20 mouse cellular contexts compared by ENCODE assay signal in genomic region chr13:48919756-48920415, GRCm38 (mm10). TPM values are rescaled to one million over a fixed set of nuclear protein-coding genes. Genes with fewer than 3 reads are reported as not detected.
DNase-seq lines count a peak whose midpoint lies in the region; ATAC-seq and TF ChIP-seq lines count a peak whose summit lies in the region.
"Had no signal": no experiment of that assay in that cellular context is flagged by ENCODE, and none has a peak within 500 bp of the region (broad histone marks: within the 10 kb centered on the region; RNA-seq: fewer than 3 reads in every experiment).

No protein-coding gene starts in this region.

- no peaks in the 10 kb centered on the region for H3K9me3 ChIP-seq in heart, embryonic 10.5 days
- H3K9me3 ChIP-seq in kidney, embryonic 14.5 days (ENCODE audit: control insufficient read depth, low read length): no peaks in the 10 kb centered on the region
- H3K9me3 ChIP-seq: embryonic facial prominence, embryonic 13.5 days; forebrain, embryonic 12.5 days; hindbrain, embryonic 12.5 days had no signal

- DNase-seq in heart, embryonic 10.5 days (ENCODE audit: low spot score): peak; percentile 61
- no peak for DNase-seq in heart, adult 9 months (ENCODE audit: low spot score in 2 of 2)
- peak; percentile 35 for DNase-seq in layer of hippocampus, adult 9-10 months (ENCODE audit: low spot score)
- no peak for DNase-seq in layer of hippocampus, postnatal 14 days (ENCODE audit: low spot score in 2 of 2)
- no peak for DNase-seq in thymus, adult 2 months
- DNase-seq in thymus, postnatal 36 days: no peak
- DNase-seq in kidney, postnatal 25 days: no peak
- DNase-seq: adrenal gland, postnatal 10 days; cerebellum, adult 18-20 months; cerebellum, adult 9-11 months; cerebellum, postnatal 36 days; gastrocnemius, adult 2 months; gastrocnemius, postnatal 25 days; heart, postnatal 10 days; heart, postnatal 4 days had no signal

- H3K4me2 ChIP-seq in kidney, embryonic 14.5 days (replicated peaks; ENCODE audit: low read depth, low read length): no peak overlapping the region
- H3K4me2 ChIP-seq: embryonic facial prominence, embryonic 13.5 days; forebrain, embryonic 12.5 days; hindbrain, embryonic 12.5 days had no signal

- TF ChIP-seq POLR2A in thymus, adult 2 months (IDR thresholded peaks at IDR 0.05; ENCODE audit: control insufficient read depth, extremely low read depth, insufficient read depth, low read length, poor library complexity): no peak

- H3K4me3 ChIP-seq in heart, embryonic 10.5 days: no peak overlapping the region
- no peak overlapping the region for H3K4me3 ChIP-seq in thymus, adult 2 months (ENCODE audit: control insufficient read depth, insufficient read depth, low read length)
- H3K4me3 ChIP-seq in kidney, embryonic 14.5 days (ENCODE audit: low read length): no peak overlapping the region
- H3K4me3 ChIP-seq: embryonic facial prominence, embryonic 13.5 days; forebrain, embryonic 12.5 days; gastrocnemius, adult 2 months; hindbrain, embryonic 12.5 days had no signal

- TF ChIP-seq CTCF in thymus, adult 2 months (IDR thresholded peaks at IDR 0.05; ENCODE audit: borderline replicate concordance, control insufficient read depth, extremely low read depth, insufficient read depth, low read length, poor library complexity): no peak

- peaks cover 66% of the 10 kb centered on the region for H3K36me3 ChIP-seq in heart, embryonic 10.5 days
- H3K36me3 ChIP-seq in thymus, adult 2 months (ENCODE audit: control insufficient read depth, insufficient read depth, low read length): peaks cover 56% of the 10 kb centered on the region
- H3K36me3 ChIP-seq in kidney, embryonic 14.5 days (ENCODE audit: control insufficient read depth, insufficient read depth, low read length): peaks cover 62% of the 10 kb centered on the region

- no peaks in the 10 kb centered on the region for H3K27me3 ChIP-seq in heart, embryonic 10.5 days (ENCODE audit: insufficient read depth, poor library complexity, severe bottlenecking)
- no peaks in the 10 kb centered on the region for H3K27me3 ChIP-seq in thymus, adult 2 months (ENCODE audit: control insufficient read depth, insufficient read depth, low read length)
- H3K27me3 ChIP-seq in kidney, embryonic 14.5 days (ENCODE audit: control insufficient read depth, insufficient read depth, low read length): no peaks in the 10 kb centered on the region
- H3K27me3 ChIP-seq: embryonic facial prominence, embryonic 13.5 days; forebrain, embryonic 12.5 days; hindbrain, embryonic 12.5 days had no signal

- no peaks in the 10 kb centered on the region for H3K4me1 ChIP-seq in heart, embryonic 10.5 days
- no peaks in the 10 kb centered on the region for H3K4me1 ChIP-seq in thymus, adult 2 months (replicated peaks; ENCODE audit: control insufficient read depth, insufficient read depth, low read length)
- no peaks in the 10 kb centered on the region for H3K4me1 ChIP-seq in kidney, embryonic 14.5 days (ENCODE audit: control insufficient read depth, insufficient read depth, low read length)
- H3K4me1 ChIP-seq: embryonic facial prominence, embryonic 13.5 days; forebrain, embryonic 12.5 days; hindbrain, embryonic 12.5 days had no signal

- no peak for ATAC-seq in kidney, embryonic 14.5 days (ENCODE audit: low FRiP score, low TSS enrichment)
- ATAC-seq: forebrain, embryonic 16.5 days had no signal

- no peak overlapping the region for H3K9ac ChIP-seq in kidney, embryonic 14.5 days (ENCODE audit: low read depth, low read length)
- H3K9ac ChIP-seq: embryonic facial prominence, embryonic 13.5 days; forebrain, embryonic 12.5 days; hindbrain, embryonic 12.5 days had no signal

- WGBS in heart, embryonic 10.5 days: 78% methylated on average over 7 of the region's 7 CpGs
- WGBS in thymus, adult 2 months: 88% methylated on average over 7 of the region's 7 CpGs
- WGBS in kidney, embryonic 14.5 days: 84% methylated on average over 7 of the region's 7 CpGs

- H3K27ac ChIP-seq in heart, embryonic 10.5 days: no peak overlapping the region
- peak overlapping the region; percentile 26; the same call in 1 of the 2 replicates for H3K27ac ChIP-seq in thymus, adult 2 months (ENCODE audit: control insufficient read depth, insufficient read depth, low read length)
- H3K27ac ChIP-seq in kidney, embryonic 14.5 days (ENCODE audit: low read depth, low read length): no peak overlapping the region
- H3K27ac ChIP-seq: embryonic facial prominence, embryonic 13.5 days; forebrain, embryonic 12.5 days; gastrocnemius, adult 2 months; hindbrain, embryonic 12.5 days had no signal

RNA-seq across cellular contexts. Expression of gene Fam120a, which starts 47.9 kb away (rescaled TPM):
- polyA plus RNA-seq in heart, embryonic 10.5 days (2016; fragmentation: Nextera tagmentation; extraction: Ambion mirVana): 17.5 and 20.7 TPM in 2 replicates
- total RNA-seq in layer of hippocampus, postnatal 14 days (2021): 100 to 1,000 TPM; 113 to 114 TPM
- 120 and 142 TPM in 2 replicates for polyA plus RNA-seq in thymus, adult 2 months (2012; rRNA removed)
- 41.4 and 49.6 TPM in 2 replicates for polyA plus RNA-seq in kidney, embryonic 14.5 days (2014; fragmentation: Nextera tagmentation; extraction: Ambion mirVana)

RNA-seq across cellular contexts. Expression of gene Phf2, which starts 49.0 kb away (rescaled TPM):
- 4.1 and 6.8 TPM in 2 replicates for polyA plus RNA-seq in heart, embryonic 10.5 days (2016; fragmentation: Nextera tagmentation; extraction: Ambion mirVana)
- 10 to 100 TPM; 30.5 to 30.8 TPM for total RNA-seq in layer of hippocampus, postnatal 14 days (2021)
- polyA plus RNA-seq in thymus, adult 2 months (2012; rRNA removed): 74.4 and 102 TPM in 2 replicates
- 9.9 and 11.8 TPM in 2 replicates for polyA plus RNA-seq in kidney, embryonic 14.5 days (2014; fragmentation: Nextera tagmentation; extraction: Ambion mirVana)

Comparison
In these comparisons a context has a peak if more than half of its experiments do, and no peak if none do; other contexts are left out.
1. DNase-seq: peak in heart, embryonic 10.5 days (single experiment) and layer of hippocampus, adult 9-10 months (single experiment); none in heart, adult 9 months (0 of 2), layer of hippocampus, postnatal 14 days (0 of 2), thymus, adult 2 months (single experiment), thymus, postnatal 36 days (0 of 2) and kidney, postnatal 25 days (0 of 2).